11 mouse cellular contexts compared by ENCODE assay signal in the genomic region with DNA sequence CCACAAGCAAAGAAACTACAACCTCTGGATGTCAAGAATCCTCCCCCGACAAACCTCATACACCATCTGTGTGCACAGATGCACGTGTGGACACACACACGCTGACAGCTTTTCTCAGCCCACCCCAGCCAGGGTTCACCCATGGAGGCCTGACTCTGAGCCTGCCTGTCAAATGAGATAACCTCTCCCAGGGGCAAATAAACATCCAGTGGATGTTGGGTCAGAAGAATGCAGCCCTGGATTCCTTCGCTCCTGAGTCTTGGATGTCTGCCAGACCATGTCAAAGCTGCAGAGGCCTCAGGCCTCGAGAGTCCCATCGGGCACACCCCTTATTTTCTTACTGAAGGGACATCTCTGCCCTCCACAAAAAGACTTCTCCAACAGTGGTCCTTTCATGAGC.
DNase-seq lines count a peak whose midpoint lies in the region; ATAC-seq and TF ChIP-seq lines count a peak whose summit lies in the region.
"Had no signal": no experiment of that assay in that cellular context is flagged by ENCODE, and none has a peak within 500 bp of the region (broad histone marks: within the 10 kb centered on the region; RNA-seq: fewer than 3 reads in every experiment).

No protein-coding gene starts in this region.

- DNase-seq in kidney, postnatal 36 days = peak; percentile 13 to 16
- DNase-seq in kidney, adult 9 months = no peak
- no peak for DNase-seq in Patski (ENCODE audit: low read depth, low spot score)
- DNase-seq in embryonic facial prominence, embryonic 11.5 days (ENCODE audit: low spot score) = peak; percentile 36
- peak; percentile 25 for DNase-seq in lung, postnatal 14 days
- DNase-seq in adrenal gland, adult 8-10 months = no peak
- no peak for DNase-seq in cerebellum, postnatal 25 days
- DNase-seq in spleen, postnatal 10 days (ENCODE audit: low spot score in 2 of 2) = no peak
- DNase-seq: adrenal gland, adult 2 months; cerebellum, adult 2 months had no signal

- no peaks in the 10 kb centered on the region for H3K36me3 ChIP-seq in embryonic facial prominence, embryonic 11.5 days (replicated peaks; ENCODE audit: control insufficient read depth, insufficient read depth, low read depth, low read length)
- H3K36me3 ChIP-seq: hindbrain, embryonic 15.5 days had no signal

- no peak overlapping the region for H3K27ac ChIP-seq in embryonic facial prominence, embryonic 11.5 days (replicated peaks; ENCODE audit: low read depth, low read length)
- H3K27ac ChIP-seq: hindbrain, embryonic 15.5 days had no signal

- no peaks in the 10 kb centered on the region for H3K9me3 ChIP-seq in embryonic facial prominence, embryonic 11.5 days (replicated peaks; ENCODE audit: control insufficient read depth, low read length)
- H3K9me3 ChIP-seq: hindbrain, embryonic 15.5 days had no signal

- H3K4me3 ChIP-seq in embryonic facial prominence, embryonic 11.5 days (ENCODE audit: low read depth, low read length) = no peak overlapping the region
- H3K4me3 ChIP-seq: hindbrain, embryonic 15.5 days had no signal

- POLR2A ChIA-PET in Patski (lab: Charles Lee) = no interaction called here

- ATAC-seq in Patski = peak; percentile 48
- ATAC-seq in embryonic facial prominence, embryonic 11.5 days (replicated peaks; ENCODE audit: insufficient number of reproducible peaks, low FRiP score, low TSS enrichment, low read depth) = no peak

- 34% methylated on average over 6 of the region's 6 CpGs for WGBS in embryonic facial prominence, embryonic 11.5 days

- no peak overlapping the region for H3K4me2 ChIP-seq in embryonic facial prominence, embryonic 11.5 days (ENCODE audit: low read depth, low read length)
- H3K4me2 ChIP-seq: hindbrain, embryonic 15.5 days had no signal

- no peak overlapping the region for H3K9ac ChIP-seq in embryonic facial prominence, embryonic 11.5 days (replicated peaks; ENCODE audit: low read length)
- H3K9ac ChIP-seq: hindbrain, embryonic 15.5 days had no signal

- CTCF ChIA-PET in Patski (lab: Charles Lee) = interaction anchor here (2.1 kb wide), 1 partner anchor 93 kb away, joined by 4 read pairs; no protein-coding TSS in a partner anchor

- TF ChIP-seq CTCF in Patski (IDR thresholded peaks at IDR 0.05) = no peak

- no peaks in the 10 kb centered on the region for H3K27me3 ChIP-seq in Patski
- H3K27me3 ChIP-seq in embryonic facial prominence, embryonic 11.5 days (ENCODE audit: control insufficient read depth, insufficient read depth, low read length) = no peaks in the 10 kb centered on the region
- H3K27me3 ChIP-seq: hindbrain, embryonic 15.5 days had no signal

- H3K4me1 ChIP-seq in embryonic facial prominence, embryonic 11.5 days (ENCODE audit: control insufficient read depth, insufficient read depth, low read length) = 0 out of 2 replicates have a peak, but pooled peaks cover 2% of the 10 kb centered on the region
- H3K4me1 ChIP-seq: hindbrain, embryonic 15.5 days had no signal

- in situ Hi-C loops in Patski (cut with MboI; ENCODE audit: low pct_unique_long_range_greater_than_20kb) = loop anchor here (5.0 kb wide), 1 partner anchor 49 kb away; no protein-coding TSS in a partner anchor

Comparison
In these comparisons a context has a peak if more than half of its experiments do, and no peak if none do; other contexts are left out.
1. DNase-seq: peak in kidney, postnatal 36 days (2 of 2), embryonic facial prominence, embryonic 11.5 days (single experiment) and lung, postnatal 14 days (single experiment); none in kidney, adult 9 months (single experiment), Patski (single experiment), adrenal gland, adult 8-10 months (single experiment), cerebellum, postnatal 25 days (0 of 2) and spleen, postnatal 10 days (0 of 2).